Mouse (Mus musculus) thymus, postnatal 10 days (tissue): ENCODE measurements at regions not wholly inside any gene's neighbourhood (a gene's known extent, or its start where the extent isn't known, plus 50 kb on each side); places are given as distances from the start of the nearest gene placed in this dataset.
A peak's percentile ranks its signal among the peaks of the same experiment; 100 is the strongest.

Experiments used
- DNase-seq, 2 experiments: peaks; one replicate each; pipeline ENCODE4 v3.0.0; 2021; ENCODE audit warnings: low spot score in 2 of 2

GRCm38 (mm10) chr2:123267036-123267435, 502.0 kb downstream of the Sqor start:
- no peak for DNase-seq

GRCm38 (mm10) chr2:123274866-123275735, 510.1 kb downstream of the Sqor start:
- DNase-seq: no peak

- DNase-seq: no peak
Observed at GRCm38 (mm10) chr2:123275736-123276330, 510.8 kb downstream of the Sqor start.

GRCm38 (mm10) chr2:123311554-123312276, 546.7 kb downstream of the Sqor start:
- DNase-seq: no peak

DNA sequence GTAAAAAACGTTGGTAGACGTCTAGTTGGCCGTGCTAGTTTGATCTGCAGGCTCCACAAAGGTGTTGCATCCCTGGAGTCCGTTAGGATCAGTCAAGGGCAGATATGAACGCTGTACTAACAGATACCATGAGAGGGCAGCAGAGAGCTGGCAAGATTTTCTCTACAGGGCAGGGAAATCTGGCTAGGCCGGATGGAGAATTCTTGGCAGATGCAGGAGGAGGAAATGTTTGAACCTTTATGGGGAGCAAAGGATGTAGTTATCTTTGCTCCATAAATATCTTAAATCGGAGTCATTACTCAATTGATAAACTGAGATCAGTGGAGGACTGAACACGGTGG, 547.2 kb downstream of the Sqor start:
- DNase-seq: peak in 1 of 2 experiments; percentile 26

DNA sequence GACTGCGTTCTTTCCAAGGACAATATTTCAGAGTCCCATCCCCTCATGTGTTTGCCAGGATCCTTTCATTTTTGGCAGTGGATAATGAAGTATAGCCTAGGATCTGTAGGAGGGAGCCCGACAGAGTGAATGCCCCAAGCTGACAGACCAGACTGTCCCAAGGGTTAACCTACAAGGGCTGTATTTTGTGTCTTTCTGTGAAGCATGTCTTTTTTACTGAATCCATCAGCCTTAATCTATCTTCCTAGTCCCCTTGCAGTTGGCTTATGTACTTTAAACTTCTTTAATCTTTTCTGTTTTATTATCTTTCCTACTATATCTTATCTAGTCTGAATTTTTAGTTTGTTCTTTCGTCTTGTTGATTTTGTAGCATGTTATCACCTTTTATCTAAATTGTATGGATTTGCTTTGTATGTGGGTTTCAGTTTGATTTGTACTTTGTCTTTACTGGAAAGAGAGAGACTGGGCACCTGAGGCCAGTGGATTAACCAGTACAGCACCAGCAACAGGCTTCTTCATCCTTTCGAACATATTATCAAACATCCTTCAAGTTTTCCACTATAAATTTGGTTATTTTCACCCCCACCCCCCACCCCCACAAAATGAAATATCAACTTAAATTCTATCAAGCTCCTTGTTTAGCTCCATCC, 555.5 kb downstream of the Sqor start:
- DNase-seq: no peak

DNA sequence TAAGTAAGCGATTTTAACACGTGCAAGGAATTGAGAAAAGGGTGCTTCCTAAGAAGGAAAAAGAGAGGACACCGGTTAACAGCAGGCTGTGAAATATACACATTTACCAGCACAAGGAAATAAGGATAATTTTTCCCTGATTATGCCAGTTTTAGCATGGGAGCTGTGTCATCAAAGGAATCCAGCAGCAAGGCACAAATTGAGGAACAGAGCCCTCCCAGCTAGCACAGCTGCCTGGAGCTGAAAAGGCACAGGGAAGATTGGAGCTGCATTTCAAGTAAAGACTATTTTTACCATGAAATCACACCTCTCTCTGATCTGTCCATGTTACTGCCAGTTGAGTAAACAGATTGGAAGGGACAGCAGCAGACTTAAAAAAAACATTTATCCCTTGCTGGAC, 558.7 kb downstream of the Sqor start:
- no peak for DNase-seq

DNA sequence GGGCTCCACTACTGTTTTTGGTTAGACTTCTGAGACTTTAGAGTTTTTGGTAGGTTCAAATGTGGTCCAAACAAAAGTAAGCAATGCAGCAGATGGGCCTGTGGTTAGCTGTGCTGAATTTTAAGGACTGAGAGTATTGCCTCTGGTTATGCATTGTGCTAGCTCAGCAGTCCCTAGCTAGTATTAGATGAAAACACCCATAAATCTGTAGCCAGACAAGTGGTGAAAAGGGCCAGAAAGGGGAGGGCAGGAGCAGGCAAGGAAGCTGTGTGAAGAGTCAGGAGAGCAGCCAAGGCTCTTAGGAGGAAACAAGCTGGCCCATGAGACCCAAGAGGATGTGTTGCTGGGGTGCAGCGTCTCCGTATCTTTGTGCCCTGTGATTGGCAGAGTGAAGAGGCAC, 559.9 kb downstream of the Sqor start:
- no peak for DNase-seq

- no peak for DNase-seq
Observed at GRCm38 (mm10) chr2:123349625-123350346, 584.7 kb downstream of the Sqor start.

- DNase-seq: no peak
Observed at GRCm38 (mm10) chr2:123364204-123364603, 599.2 kb downstream of the Sqor start.

- DNase-seq: no peak
Observed at GRCm38 (mm10) chr2:123366571-123366970, 601.5 kb downstream of the Sqor start.

GRCm38 (mm10) chr2:123385622-123386418, 620.8 kb downstream of the Sqor start:
- DNase-seq: no peak

DNA sequence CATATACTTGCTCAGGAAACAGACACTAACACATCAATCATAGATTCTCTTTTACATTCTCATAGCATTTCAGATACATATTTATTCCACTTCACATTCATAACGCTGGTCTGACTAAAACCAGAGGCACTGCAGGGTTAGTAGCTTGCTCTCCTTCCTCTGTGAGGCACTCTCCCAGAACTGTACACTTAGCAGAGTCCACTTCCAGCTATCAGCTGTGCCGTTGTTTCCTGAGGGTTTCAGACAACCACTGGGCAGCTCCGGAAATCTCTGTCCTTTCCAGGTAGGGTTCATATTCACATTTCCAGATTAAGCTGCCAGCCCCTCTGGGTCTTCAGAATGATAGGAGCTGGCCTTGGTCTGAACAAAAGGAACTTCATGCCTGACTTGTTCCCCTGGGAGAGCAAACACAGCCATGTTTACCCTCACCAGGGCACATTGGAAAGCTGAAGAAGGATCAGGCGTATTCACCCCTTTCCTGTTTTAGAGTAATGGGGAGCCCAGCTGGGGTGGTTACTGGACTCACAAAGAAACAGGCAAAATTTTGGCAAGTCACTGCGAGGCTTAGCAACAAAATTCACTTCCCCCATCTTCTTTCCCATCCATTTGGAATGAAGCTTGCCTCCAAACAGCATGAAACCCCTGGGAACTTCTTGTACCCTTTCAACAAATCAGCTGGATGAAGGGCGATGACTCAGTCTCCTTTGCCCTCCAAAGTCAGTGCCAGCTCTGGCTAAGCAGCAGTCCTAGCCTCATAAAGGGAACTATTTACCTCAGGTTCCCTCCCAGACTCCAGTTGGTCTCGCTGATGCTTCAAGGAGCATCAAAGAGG, 622.0 kb downstream of the Sqor start:
- DNase-seq: no peak

DNA sequence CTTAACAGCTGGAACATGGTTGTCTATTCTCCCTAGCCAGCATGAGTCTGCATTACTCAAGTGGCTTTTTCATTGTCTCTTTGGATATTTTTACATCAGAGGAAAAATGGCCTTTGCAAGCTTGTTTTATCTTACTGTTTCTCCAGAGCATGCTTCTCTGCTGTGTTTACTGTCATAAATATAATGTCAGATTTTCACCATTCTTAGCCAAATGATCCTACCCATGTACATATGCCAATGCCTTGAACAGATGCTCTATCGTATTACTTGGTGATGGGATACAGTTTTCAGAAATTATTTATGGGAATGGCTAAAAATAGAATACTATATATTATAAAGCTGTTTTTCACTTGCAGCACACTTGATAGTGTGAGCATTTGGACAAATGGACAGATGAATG, 625.9 kb downstream of the Sqor start:
- no peak for DNase-seq

DNA sequence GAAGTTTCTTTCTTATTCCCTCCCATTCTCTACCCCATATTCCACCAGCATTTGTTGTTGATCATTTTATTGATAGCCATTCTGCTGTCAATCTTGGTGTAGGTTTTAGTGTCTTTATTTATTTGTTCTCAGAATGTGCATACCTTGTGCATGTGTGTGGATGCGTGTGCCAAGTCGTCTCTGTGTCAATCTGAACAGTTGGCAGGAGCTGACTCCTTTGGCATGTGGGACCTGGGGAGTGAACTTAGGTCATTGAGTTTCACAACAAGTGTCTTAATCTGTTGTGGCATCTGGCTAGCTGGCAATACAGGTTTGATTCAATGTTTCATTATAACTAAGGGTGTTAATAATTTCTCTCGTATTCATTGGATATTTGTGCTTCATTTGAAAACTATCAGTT, 629.3 kb downstream of the Sqor start:
- DNase-seq: no peak

DNA sequence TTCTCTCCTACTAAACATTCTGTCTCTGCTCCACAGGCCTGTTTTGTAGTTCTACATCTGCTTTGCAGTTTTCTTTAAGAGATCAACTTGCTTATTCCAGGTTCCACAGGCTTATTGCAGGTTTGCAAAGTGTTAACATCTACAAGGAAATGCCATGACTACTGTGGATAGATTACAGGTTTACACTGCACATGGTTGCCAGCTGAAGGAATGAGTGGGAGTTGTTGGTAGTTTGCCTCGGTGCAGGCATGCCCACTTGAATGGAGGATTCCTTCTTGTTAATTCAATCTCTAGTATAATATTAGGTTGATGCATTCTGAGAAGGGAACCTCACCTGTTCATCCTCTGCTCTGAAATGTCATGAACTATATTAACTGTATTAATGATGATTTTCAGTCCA, 632.5 kb downstream of the Sqor start:
- DNase-seq: no peak

DNA sequence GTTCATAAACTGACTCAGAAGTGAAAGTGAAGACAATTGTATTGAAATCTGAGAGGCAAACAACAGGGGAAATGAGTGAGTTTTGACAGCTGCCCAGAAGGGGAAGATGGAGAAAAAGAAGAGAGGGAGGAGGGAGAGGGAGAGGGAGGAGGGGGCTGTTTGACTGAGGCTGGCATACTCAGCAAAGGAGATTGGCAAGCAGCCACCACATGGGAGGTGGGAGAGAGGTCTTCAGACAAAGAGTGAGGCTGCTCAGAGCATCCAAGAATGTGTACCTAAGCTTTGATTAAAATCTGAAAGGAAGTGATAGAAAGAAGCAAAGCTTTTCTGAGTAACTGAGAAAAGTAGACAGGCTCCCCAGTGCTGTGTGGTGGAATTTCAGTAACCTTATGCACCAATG, 636.0 kb downstream of the Sqor start:
- no peak for DNase-seq

DNA sequence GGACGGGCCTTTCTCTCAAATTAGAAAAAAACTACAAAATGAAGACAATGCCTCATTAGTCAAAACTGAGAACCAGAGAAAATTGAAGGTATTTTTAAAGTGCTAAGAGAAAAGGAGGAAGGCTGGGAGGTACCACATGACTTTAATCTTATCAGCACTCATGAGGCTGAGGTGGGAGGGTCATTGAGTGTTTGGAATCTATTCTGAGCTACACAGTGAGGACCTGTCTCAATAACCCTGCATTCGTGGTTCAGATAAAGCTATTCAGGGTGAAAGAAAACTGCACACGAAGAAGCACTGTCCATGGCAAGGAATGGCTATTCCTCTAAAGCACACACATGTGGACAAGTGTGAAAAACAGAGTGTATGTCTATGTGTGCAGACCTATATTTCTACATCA, 644.0 kb downstream of the Sqor start:
- DNase-seq: no peak

DNA sequence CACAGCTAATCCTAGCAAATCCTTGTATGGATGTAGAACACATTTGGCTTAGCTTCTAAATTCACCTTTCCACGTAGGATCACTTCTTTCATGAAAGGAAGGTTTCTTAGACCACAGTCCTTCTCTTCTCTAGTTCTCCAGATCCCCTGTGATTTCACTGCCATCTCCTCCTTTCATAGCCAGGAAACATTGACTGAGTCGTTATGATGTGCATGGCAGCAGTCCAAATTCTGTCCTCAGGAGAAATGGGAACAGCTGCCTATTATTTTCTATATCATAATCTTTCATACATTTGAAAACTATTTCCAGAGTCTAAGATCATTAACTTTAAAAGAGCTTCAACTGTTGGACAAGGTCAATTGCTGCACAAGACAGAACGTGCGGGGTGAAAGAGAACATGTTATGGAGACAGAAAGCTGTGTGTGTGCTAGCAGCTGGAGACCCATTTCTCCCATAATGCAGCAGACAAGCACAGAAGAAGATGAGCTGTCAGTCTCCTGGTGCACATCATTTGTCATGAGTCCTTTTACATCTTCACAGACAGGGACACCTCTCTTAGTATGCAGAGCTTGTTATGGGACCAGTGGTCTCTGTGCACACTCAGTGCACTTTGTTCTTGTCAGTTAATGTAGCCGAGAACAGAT, 631.6 kb upstream of the Sema6d start:
- no peak for DNase-seq
